Mouse (Mus musculus) adrenal gland, postnatal 36 days (tissue): ENCODE data around the gene Hcrtr2. TPM values are rescaled to one million over a fixed set of nuclear protein-coding genes. Genes with fewer than 3 reads are reported as not detected.
A peak's percentile ranks its signal among the peaks of the same experiment; 100 is the strongest.

Experiments used
- DNase-seq, 2 experiments: peaks; one replicate each; pipeline ENCODE4 v3.0.0; 2021; ENCODE audit warnings: mixed read lengths in 1 of 2
- total RNA-seq, 2 experiments: library from RNA; stranded (reverse); gene quantifications; 2 replicates each; pipeline ENCODE4 v1.2.3; 2021

Hcrtr2 gene
- total RNA-seq, 2 experiments from 2014 or later, result 0.10 to 0.92 TPM

GRCm38 (mm10) chr9:76235945-76236503, 87.6 kb downstream of the Hcrtr2 start:
- DNase-seq, result peak in 1 of 2 experiments; percentile 18

- DNase-seq, result no peak
These were observed 88.8 kb downstream of the Hcrtr2 start for GRCm38 (mm10) chr9:76234899-76235298.

GRCm38 (mm10) chr9:76230400-76230799, 93.3 kb downstream of the Hcrtr2 start:
- no peak for DNase-seq

- peak; percentile 16 to 27 for DNase-seq
These were observed 106.3 kb downstream of the Hcrtr2 start for GRCm38 (mm10) chr9:76217178-76217975.

- DNase-seq, result no peak
These were observed 109.0 kb downstream of the Hcrtr2 start for GRCm38 (mm10) chr9:76214678-76215077.

- DNase-seq, result no peak
These were observed 110.1 kb downstream of the Hcrtr2 start, which contains the start of gene Gfral for GRCm38 (mm10) chr9:76213557-76213956. TSS of gene Gfral (minus strand) at chr9:76213657.

- DNase-seq, result no peak
These were observed 126.7 kb downstream of the Hcrtr2 start for GRCm38 (mm10) chr9:76196917-76197316.

- DNase-seq, result no peak
These were observed 144.4 kb downstream of the Hcrtr2 start for GRCm38 (mm10) chr9:76179221-76179620.

Other genes starting within 250 kb of the Hcrtr2 start
- gene Gfral, start 110.2 kb downstream of the Hcrtr2 start, total RNA-seq, result not detected
- under 1 TPM; 0.46 to 0.50 TPM for gene Fam83b, start 243.3 kb upstream of the Hcrtr2 start, total RNA-seq